Mouse (Mus musculus) myocyte (in vitro differentiated cells): ENCODE data around the gene Mtmr4.

Experiments
- E2F4 ChIP-seq: IDR thresholded peaks from one replicate; pipeline ENCODE4 v1.6.1; 2011; ENCODE audit warnings: mild to moderate bottlenecking, control low read depth, moderate library complexity; ENCODE audit not compliant: insufficient read depth
- USF1 ChIP-seq: IDR thresholded peaks from one replicate; pipeline ENCODE4 v1.6.1; 2011; ENCODE audit warnings: low read depth, mild to moderate bottlenecking, control low read depth, moderate library complexity

DNA sequence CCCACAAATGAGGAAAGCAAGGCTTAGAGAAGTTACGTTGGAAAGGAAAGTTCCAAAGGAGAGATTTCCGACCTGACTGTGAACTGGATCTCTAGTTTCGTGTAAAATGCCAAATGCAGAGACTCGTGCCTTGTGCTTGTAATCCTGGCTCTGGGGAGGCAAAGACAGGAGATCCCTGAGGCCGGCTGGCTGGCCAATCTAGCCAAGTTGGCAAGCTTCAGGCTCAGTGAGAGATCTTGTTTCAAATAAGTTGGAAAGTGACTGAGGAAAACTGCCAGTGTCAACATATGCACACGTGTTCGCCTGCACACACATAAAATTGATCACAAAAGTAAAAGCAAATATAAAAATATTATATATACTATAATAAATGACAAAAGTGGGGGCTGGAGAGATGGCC, 17.3 kb downstream of the Mtmr4 start:
- no peak for TF ChIP-seq USF1
- no peak for TF ChIP-seq E2F4
